Mouse (Mus musculus): ENCODE measurements around the gene Tnpo3.

The Tnpo3 gene

DNA sequence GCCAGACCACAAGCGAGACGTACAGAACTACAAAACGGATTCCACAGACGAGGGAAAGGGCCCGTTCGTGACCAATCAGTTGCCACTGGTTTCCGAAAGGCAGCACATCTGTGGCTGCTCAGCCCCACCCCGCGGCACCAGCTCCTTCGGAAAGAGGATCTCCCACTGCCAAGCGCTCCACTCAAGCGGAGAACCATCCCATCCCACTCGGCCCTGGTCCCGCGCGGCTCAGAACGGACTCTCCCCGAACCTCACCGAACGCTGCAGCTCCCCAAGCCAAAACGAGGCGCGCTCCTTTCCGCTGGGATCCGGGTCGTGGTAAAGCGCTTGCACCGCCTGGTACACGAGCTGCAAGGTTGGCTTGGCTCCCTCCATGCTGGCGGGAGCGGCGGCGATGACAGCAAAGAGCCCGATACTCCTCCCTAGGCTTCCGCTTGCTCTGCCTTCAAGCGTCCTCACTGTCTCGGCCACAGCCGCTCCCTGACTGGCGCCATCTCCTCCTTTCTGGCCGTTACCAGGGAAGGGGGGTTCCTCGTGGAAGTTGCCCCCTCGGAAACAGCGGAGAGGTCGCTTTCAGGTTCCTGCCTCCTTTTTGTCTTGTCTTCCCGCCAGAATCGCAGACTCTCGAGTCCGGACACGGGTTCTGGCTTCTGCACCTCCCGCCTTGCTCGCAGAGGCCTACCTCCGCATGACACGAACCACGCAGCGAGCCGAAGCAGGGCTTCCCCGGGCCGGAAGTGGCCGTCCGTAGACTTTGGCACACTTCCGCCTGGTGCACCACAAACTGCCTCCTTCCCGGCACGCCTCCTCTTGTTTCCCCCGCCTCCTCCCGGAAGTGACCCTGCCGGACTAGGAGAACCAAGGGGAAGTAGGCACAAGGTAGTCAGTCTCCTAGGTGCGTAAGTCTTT, at the start of gene Tnpo3:
Tnpo3 (minus strand) TSS at position 777 of the 909 bp plus-strand sequence.
- peak; percentile 98 for DNase-seq (ENCODE audit: low read depth, low spot score)

DNA sequence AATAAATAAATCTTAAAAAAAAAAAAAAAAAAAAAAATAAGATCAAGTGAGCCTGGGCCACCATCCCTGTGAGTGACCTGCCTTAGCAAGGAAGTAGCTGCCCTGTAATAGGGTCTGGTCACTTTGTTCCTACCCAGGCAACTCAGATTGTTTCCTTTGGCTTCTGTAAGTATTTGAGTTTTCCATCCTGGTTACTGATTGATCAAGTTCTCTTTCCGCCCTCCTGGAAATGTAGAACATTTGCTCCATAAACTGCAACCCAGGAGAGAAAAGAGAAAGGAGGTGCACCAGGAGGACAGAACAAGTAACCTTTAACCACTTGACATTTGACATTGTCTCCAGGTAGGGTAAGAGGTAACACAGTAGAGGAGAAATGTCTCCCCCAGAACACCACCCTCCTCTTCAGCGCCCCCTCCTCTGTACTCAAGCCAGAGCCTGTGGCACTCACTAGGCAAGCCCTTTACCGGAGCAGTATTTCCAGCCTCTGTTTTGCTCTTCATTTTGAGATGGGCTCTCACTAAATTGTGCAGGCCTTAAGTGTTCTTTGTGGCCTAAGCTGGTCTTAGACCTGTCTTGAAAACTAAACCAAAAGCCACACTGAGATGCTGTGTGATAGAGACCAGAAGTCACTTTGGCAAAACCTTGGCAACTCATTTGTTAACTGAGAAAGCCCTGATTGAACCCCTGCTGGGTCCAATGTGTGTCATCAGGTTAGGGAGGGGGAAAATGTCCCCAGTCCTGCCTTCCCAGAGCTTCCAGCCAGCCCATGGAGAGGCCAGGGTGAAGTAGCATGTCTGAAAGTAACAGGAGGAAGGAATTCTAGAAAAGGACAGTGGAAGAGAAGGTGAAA, 49.2 kb upstream of the Tnpo3 start:
- DNase-seq (ENCODE audit: low read depth, low spot score): no peak

DNA sequence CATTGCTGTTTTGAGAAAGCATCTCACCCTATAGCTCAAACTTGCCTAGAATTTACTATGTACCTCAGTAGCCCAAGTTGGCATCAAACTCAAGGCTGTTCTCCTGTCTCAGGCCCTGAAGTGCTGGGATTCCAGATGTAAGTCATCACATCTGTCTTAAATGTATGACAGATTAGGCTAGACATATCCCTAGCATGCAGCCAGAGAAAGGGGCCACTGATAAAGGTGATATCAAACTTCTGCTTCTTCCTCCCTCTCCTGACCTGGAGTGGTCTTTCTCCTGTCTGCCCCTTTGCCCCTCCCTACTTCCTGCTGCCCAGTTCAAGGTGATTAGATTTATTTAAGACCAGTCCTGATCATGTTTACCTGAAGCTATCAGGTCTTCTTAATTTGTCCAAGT, 43.6 kb upstream of the Tnpo3 start:
- DNase-seq (ENCODE audit: low read depth, low spot score): no peak

DNA sequence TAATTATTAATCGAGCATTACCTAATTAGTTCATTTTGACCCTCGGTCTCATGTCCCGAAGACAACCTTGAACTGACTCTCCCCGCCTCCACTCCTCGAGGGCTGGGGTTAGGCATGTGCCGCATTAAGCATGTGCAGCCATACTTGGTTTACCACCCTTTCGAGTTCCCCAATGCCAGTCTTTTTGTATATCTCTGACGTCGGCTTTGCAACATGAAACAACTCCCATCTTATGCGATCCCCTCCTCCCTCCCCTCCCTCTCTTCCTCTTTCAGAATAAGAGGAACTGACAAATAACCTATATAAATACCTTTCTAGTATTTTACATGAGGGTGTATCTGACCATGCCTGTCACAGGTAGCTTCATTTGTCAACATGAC, 40.5 kb upstream of the Tnpo3 start:
- DNase-seq (ENCODE audit: low read depth, low spot score): no peak

DNA sequence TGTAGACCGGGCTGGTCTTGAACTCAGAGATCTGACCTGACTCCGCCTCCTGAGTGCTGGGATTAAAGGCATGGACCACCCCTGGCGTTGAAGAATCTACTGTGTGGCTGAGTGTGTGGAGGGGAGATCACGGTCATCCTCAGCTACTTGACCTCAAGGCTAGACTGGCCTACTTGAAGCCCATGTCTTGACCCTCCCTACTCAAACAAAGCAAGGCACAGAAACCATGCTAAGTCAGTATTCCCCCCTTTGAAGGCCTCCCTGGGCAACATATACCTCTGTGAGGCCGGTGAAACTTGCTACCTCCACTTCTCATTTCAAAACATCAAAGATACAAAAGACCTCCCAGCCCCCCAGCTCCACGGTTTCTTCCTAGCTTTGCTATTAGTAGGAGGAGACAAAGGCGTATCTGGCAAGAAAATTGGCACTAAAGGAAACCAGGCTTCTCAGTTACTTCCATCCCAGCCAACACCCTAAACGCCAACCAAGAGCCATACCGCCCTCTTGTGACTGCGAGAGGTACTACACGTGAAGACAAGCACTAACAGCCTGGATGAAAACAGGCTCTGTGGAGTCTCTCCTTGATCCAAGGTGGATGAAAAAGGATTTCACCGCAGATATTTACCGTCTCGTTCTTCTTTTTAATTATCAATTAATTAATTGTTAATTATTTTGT, 39.9 kb upstream of the Tnpo3 start:
- DNase-seq (ENCODE audit: low read depth, low spot score): peak; percentile 89

DNA sequence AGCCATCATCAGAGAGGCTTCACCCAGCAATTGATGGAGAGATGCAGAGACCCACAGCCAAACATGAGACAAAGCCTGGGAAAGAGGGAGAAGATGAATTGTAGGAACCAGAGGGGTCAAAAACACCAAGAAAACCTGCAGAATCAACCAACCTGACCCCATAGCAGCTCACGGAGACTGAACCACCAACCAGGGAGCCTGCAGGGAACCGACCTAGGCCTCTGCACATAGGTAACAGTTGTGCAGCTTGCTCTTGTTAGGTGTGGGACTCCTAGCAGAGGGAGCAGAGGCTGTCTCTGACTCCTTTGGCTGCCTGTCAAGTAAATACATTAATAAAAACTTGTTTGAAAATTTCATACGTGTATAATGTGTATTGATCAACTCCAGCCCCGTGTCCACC, 32.1 kb upstream of the Tnpo3 start:
- no peak for DNase-seq (ENCODE audit: low read depth, low spot score)

DNA sequence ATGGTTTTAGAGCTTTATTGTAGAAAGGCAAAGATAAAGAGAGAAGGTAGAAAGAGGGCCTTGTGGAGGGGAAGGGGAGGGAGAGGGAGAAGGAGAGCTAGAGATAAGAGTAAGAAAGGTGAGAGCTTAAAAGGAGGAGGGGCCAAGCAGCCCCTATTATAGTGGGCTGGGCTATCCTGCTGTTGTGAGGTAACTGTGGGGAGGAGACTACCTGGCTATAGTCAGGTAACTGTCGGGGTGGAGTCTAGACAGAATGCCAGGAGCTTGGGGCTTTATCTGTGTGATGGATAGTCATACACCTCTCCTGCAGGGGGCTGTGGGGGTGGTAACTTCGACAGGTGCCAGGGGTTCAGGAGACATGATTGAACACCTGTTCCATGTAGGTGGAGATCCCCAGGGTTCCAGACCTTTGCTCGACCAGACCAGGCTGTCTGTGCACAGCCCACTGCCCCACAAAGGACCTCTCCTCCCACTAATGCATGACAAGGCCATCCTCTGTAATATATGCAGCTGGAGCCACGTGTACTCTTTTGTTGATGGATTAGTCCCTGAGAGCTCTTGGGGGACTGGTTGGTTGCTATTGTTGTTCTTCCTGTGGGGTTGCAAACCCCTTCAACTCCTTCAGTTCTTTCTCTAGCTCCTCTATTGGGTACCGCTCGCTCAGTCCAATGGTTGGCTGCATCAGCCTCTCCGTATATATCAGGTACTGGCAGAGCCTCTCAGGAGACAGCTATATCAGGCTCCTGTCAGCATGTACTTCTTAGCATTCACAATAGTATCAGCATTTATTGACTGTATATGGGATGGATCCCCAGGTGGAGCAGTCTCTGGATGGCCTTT, 30.1 kb upstream of the Tnpo3 start:
- DNase-seq (ENCODE audit: low read depth, low spot score): peak; percentile 47

DNA sequence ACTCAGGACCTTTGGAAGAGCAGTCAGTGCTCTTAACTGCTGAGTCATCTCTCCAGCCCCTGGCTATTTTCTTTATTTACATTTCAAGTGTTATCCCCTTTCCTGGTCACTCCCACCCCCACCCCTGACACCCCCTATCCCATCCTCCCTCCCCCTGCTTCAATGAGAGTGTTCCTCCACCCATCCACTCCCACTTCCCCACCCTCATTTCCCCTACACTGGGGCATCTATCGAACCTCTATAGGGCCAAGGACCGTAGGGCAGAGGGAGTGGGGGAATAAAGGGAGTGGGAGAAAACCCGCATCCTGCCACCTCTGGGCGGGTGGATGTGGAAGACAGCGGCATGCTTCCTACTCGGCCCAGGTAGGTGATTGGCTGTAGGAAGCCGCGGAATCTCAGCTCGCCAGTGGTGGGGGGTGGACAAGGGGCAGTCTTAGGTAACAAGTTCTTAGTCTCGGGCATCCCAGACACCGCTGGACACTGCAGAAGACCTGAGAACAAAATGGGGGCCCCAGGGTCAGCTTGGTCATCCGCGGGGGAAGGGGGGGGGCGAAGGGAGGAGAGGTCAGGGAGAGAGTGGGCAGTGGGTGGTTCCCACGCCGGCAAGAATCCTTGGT, 29.3 kb upstream of the Tnpo3 start:
- peak; percentile 35 for DNase-seq (ENCODE audit: low read depth, low spot score)

DNA sequence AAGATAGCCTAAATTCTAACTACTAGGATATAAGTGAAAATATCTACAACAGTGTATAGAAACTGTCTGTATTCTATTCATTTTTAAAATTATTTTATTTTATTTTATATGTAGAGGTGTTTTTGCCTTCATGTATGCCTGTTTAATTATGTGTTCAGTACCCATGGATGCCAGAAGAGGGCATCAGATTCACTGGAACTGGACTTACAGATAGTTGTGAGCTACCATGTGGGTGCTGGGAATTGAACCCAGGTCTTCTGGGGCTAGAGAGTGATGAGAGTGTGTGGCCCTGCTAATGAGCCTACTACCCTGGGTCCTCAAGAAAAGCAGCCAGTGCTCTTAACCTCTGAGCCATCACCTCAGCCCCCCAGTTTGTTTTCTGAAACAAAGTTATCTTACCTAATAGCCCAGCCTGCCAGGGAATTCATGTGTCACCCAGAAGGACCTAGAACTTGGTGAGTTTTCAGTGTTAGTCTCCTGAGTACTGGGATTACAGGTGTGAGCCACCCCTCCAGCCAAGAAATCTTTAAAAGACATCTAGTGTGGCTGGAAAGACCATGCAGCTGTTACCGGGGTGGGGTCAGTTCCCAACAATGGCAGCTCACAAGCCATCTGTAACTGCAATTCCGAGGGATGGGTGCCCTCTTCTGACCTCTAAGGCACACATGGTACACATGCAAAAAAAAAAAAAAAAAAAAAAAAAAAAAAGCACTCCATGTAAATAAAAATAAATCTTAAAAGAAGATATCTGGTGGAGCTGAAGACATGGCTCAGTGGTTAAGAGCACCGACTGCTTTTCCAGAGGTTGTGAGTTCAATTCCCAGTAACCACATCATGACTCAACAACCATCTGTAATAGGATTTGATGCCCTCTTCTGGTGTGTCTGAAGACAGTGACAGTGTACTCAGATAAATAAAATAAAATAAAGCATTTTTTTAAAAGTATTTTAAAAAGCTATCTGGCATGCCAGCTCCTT, 28.0 kb upstream of the Tnpo3 start:
- DNase-seq (ENCODE audit: low read depth, low spot score): peak; percentile 51

DNA sequence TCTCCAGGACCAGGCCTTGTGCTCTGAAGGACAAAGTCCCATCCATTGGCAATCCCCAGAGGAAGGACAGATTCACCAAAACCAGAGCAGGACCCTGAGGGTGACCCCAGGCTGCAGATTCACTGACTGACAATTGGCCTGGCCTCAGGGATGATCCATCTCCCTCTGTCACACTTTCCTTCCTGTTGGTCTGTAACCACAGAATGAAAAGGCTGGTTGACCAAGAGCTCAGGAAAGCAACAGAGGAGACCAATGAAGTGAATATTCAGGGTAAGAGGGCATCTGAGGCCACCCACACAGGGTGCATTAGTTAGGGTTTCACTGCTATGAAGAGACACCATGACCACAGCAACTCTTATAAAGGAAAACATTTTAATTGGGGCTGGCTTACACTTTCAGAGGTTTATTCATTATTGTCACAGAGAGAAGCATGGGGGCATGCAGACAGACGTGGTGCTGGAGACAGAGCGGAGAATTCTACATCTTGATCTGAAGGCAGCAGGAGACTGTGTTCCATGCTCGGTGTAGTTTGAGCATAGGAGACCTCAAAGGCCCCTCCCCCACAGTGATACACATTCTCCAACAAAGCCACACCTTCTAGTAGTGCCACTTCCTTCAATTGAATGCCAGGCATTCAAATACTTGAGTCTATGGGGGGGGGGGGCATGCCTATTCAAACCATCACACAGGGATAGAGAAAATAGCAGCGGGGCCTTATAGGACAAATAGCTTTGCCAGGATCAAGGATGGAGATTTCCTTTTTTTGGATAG, 26.8 kb upstream of the Tnpo3 start:
- peak; percentile 37 for DNase-seq (ENCODE audit: low read depth, low spot score)

DNA sequence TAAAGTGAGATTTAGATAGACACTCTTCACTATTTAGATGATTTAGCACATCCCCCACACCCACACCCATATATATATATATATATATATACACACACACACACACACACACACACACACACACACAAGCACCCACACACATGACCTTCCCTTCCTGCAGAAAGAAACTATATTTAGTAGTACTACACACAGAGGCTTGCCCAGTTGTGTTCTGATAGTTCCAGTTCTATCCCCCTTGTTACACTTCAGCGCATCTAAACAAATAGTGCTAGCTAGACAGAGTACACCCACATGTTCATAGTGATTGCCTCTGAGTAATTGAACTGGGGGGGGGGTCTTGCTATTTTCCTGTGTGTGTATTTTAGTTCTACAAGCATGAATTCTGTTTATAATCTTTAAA, 24.9 kb upstream of the Tnpo3 start:
- no peak for DNase-seq (ENCODE audit: low read depth, low spot score)

DNA sequence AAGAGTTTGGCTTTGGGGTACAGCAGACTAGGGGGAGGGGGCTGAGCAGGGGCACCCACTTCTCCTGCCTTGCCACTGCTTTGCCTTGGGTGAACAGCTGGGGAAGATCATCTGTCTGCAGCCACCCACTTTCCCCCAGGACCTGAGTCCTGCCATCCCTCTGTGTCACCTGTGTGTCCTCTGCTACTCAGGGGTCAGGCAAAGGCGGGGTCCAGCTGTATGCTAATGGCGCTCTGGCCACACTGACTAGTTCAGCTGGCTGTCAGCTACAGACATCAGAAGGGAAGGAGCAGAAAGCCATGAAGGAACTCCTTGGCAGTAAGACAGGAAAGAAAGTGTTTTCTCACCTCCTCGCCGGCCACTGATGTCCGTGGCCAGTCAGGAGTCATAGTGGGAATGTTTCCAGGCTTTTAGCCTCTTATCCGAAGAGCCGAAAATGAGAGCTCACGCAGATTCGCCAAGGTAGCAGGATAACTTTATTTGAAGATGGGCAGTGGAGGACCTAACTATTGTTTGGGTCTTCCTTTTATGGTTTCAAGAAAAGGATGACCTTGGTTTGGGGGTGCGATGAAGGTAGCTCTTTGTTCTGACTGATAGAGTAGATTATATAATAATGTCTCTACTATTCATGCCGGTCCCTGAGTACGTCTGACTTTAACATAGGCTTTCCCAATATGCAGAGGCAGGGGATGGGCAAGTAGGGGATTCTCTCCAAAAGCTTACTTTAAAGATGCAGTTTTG, 23.0 kb upstream of the Tnpo3 start:
- peak; percentile 41 for DNase-seq (ENCODE audit: low read depth, low spot score)

DNA sequence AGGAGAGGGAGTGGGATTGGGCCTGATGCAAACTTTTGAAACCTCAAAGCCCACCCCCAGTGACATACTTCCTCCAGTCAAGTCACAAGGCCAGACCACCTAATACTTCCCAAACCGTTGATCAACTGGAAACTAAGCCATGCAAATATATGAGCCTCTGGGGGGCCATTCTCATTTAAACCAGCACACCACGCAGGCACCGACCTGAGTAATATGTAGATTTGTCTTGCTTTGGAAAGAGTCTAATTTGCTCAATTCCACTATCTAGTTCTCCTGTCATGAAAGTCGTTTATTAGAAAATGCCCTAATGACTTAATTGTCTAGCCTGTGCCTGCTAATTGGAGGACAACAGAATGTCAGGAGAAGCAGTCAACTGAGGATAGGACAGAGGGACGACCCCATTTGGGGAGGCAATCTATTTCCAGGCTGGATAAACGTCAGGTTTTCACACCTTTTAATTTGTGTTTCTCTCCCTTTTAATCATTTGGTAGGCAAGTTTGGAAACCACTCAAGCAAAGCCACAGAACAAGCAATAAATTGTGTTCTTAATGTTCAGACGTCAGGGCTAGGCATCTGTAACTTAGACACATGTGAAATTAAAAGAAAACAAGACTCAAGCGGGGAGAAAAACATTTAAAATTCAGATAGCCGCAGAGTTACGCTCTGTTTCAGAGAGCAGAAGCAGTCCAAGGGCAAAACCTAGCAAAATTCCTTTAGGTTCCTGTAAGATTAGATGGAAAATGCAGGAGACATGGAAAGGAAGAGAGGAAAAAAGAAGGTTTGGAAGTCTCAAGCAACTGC, 22.3 kb upstream of the Tnpo3 start:
- DNase-seq (ENCODE audit: low read depth, low spot score): peak; percentile 89

DNA sequence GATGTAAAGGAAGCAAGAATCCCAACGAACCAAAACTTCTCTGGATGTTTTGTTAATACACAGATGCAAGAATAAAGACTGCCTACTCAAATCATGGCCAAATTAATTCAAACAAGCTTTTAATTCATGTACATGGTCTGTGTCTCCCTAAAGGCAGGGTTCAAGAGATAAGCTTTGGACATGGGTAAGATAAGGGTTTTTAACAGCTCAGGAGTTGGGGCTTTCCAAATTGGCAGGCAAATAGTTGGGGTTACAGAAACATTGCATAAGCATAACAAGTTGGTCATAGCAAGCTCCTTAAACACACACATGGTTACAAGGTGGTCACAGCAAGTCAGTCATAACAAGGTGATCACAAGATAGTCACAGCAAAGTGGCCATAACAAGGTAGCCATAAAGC, 20.5 kb upstream of the Tnpo3 start:
- DNase-seq (ENCODE audit: low read depth, low spot score): no peak

DNA sequence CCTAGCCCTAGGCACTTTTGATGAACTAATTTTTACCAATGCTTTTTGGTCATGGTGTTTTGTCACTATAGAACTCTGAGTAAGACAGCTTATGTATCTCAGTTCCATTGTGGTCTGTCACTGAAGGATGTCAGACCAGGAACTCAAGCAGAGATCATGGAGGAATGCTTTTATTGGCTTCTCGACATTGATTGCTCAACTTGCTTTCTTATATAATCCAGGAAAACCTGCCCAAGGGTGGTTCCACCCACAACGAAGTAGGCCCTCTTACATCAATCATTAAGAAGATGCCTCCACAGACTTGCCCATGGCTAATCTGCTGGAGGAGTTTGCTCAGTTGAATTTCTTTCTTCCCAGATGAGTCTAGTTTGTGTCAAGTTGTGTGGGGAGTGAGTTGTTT, 18.1 kb upstream of the Tnpo3 start:
- DNase-seq (ENCODE audit: low read depth, low spot score): no peak

DNA sequence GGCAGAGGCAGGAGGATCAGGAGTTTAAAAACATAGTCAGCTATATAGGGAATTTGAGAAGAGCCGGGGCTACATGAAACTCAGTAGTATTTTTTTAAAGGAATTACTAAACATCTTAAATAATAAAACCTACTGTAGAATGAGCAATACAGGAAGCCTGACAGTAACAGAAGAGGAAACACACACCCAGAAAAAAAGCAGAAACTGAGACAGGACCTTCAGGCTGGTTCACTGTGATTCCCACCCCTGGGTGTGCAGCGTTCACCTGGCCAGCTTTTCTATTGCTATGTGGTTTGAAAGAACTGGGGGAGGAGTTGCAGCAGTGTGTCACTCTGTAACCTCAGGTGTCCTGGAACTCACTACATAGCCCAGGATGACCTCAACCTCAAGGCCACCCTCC, 14.2 kb upstream of the Tnpo3 start:
- DNase-seq (ENCODE audit: low read depth, low spot score): no peak

DNA sequence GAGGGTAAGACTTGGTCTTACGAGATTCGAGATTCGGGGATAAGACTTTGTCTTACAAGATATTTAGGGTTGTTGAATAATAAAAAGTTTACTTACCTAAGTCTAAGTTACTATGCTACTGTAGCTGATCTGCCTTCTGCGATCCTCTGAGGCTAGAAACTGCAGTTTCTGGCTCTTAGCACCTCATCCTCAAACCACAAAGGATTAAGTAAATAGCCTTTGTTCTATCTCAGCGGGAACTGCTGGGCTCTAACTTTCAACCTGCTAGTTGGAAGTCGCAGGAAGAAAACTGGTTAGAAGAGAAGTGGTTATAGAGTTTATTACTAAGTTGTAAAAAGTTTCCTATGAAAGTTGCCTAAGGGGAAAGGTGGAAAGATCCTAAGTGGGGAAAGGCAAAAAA, 12.6 kb upstream of the Tnpo3 start:
- DNase-seq (ENCODE audit: low read depth, low spot score): peak; percentile 62

Measured in R1 (cell line).